Mouse (Mus musculus): ENCODE results near the gene Fopnl. TPM values are rescaled to one million over a fixed set of nuclear protein-coding genes. Genes with fewer than 3 reads are reported as not detected.

Gene Fopnl
- polyA plus RNA-seq, 1 experiment = 3.8 TPM

GRCm38 (mm10) chr16:14292205-14293199 lies 24.7 kb downstream of the Fopnl start:
- no peak for TF ChIP-seq GATA1 (IDR thresholded peaks at IDR 0.05; ENCODE audit: low read length)

- TF ChIP-seq GATA1 (IDR thresholded peaks at IDR 0.05; ENCODE audit: low read length) = no peak
These were observed 26.0 kb downstream of the Fopnl start, which contains the start of gene Myh11 for GRCm38 (mm10) chr16:14291223-14291622. Myh11 (minus strand) TSS chr16:14291372.

GRCm38 (mm10) chr16:14272374-14272965 lies 44.7 kb downstream of the Fopnl start:
- no peak for TF ChIP-seq GATA1 (IDR thresholded peaks at IDR 0.05; ENCODE audit: low read length)

- TF ChIP-seq GATA1 (IDR thresholded peaks at IDR 0.05; ENCODE audit: low read length) = no peak
These were observed 51.8 kb downstream of the Fopnl start for GRCm38 (mm10) chr16:14265203-14265920.

- no peak for TF ChIP-seq GATA1 (IDR thresholded peaks at IDR 0.05; ENCODE audit: low read length)
These were observed 52.7 kb downstream of the Fopnl start for GRCm38 (mm10) chr16:14264504-14264903.

- no peak for TF ChIP-seq GATA1 (IDR thresholded peaks at IDR 0.05; ENCODE audit: low read length)
These were observed 54.0 kb downstream of the Fopnl start for GRCm38 (mm10) chr16:14263241-14263640.

GRCm38 (mm10) chr16:14262410-14262809 lies 54.8 kb downstream of the Fopnl start:
- no peak for TF ChIP-seq GATA1 (IDR thresholded peaks at IDR 0.05; ENCODE audit: low read length)

- TF ChIP-seq GATA1 (IDR thresholded peaks at IDR 0.05; ENCODE audit: low read length) = no peak
These were observed 58.3 kb downstream of the Fopnl start for GRCm38 (mm10) chr16:14258856-14259255.

GRCm38 (mm10) chr16:14253586-14253985 lies 63.6 kb downstream of the Fopnl start:
- TF ChIP-seq GATA1 (IDR thresholded peaks at IDR 0.05; ENCODE audit: low read length) = no peak

- TF ChIP-seq GATA1 (IDR thresholded peaks at IDR 0.05; ENCODE audit: low read length) = no peak
These were observed 64.3 kb downstream of the Fopnl start for GRCm38 (mm10) chr16:14252877-14253276.

- no peak for TF ChIP-seq GATA1 (IDR thresholded peaks at IDR 0.05; ENCODE audit: low read length)
These were observed 67.3 kb downstream of the Fopnl start for GRCm38 (mm10) chr16:14249913-14250312.

Other genes with a start within 250 kb of the Fopnl start
- 52.6 and 57.5 TPM in 2 replicates for gene Nde1, start 154.1 kb downstream of the Fopnl start, polyA plus RNA-seq (2012)
- gene Marf1, start 154.1 kb downstream of the Fopnl start, polyA plus RNA-seq (2012) = 1.3 and 2.6 TPM in 2 replicates
- gene Myh11, start 26.0 kb downstream of the Fopnl start, polyA plus RNA-seq (2012) = not detected in 2 replicates
- 3.4 and 3.5 TPM in 2 replicates for gene Abcc1, start 44.2 kb upstream of the Fopnl start, polyA plus RNA-seq (2012)
- not detected in 2 replicates for gene A630010A05Rik, start 244.9 kb upstream of the Fopnl start, polyA plus RNA-seq (2012)

All from G1E-ER4 (cell line).